Mouse (Mus musculus) 3134 (cell line): ENCODE measurements around the gene Flt3.

Experiments used
- DNase-seq: peaks from one replicate; pipeline ENCODE4 v3.0.0-alpha.2; 2011; ENCODE audit warnings: low spot score; ENCODE audit not compliant: insufficient read length; ENCODE audit errors: extremely low read depth

Gene Flt3

DNA sequence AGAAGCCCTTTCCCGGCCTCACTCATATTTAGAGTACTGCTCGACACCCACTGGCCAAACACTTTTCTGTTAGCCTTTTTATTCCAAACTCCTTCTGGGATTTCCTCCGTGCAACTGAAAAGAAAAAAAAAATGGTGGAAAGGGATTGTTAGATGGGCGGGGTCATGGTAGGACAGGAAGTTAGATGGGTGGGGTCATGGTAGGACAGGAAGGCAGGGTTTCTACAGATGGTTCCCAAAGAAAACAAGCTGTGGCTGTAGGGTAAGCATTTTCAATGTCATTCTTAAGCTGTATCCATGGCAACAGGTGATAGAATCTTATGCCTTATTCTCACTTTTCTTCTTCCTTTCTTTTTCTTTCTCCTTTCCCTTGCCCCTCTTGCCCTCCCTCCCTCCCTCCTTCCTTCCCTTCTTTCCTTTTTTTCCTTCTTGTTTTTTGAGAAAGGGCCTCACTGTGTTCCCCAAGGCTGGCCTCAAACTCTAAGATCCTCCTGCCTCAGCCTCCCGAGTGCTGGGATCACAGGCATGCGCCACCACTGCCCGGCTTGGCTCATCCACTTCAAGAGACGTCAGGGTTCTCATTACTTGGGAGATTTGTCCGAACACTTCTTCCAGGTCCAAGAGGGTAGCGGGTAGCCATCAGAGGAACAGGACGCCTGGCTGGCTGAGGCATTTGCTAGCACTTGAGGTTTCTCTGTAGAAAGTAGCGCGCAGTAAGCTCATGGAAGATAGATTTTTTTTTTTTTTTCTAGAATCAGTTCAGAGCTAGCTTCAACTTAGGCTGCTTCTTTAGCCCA is 43.8 kb downstream of the Flt3 start:
- DNase-seq, result no peak

DNA sequence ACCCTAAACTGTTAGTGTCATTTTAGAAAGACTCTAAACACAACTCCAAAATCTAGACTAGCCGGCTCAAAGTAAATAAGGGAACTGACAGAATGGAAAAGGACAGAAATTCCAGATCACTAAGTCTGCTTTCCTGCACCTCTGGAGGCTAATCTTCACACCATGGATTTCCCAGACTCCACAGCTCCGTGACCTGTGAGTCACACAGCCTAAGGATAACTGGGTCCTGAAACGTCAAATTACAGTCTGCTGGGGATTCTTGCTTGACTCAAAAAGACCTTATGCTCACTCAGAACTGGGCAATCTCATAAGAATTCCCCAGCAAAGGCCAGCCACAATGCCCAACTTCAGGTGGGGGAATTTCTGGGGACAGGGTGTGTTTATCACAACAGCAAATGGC is 44.5 kb downstream of the Flt3 start:
- DNase-seq, result no peak

DNA sequence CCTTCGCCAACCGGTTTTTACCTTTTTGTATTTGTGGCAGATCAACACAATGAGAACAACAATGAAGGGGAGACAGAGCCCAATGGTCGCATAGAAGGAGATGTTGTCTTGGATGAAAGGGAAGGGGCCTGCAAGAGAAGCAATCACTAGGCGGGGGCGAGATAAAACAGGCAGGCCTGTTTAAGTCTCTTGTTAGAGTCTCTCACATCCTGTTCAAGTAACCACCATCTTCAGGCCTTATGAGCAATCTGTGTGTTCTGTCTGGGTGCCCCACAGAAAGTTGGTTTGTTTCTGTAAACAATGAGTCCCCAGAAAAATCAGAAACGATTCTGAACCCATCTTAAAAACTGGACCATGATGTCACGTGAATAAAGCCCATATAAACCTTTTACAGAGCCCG is 45.3 kb downstream of the Flt3 start:
- DNase-seq, result no peak

DNA sequence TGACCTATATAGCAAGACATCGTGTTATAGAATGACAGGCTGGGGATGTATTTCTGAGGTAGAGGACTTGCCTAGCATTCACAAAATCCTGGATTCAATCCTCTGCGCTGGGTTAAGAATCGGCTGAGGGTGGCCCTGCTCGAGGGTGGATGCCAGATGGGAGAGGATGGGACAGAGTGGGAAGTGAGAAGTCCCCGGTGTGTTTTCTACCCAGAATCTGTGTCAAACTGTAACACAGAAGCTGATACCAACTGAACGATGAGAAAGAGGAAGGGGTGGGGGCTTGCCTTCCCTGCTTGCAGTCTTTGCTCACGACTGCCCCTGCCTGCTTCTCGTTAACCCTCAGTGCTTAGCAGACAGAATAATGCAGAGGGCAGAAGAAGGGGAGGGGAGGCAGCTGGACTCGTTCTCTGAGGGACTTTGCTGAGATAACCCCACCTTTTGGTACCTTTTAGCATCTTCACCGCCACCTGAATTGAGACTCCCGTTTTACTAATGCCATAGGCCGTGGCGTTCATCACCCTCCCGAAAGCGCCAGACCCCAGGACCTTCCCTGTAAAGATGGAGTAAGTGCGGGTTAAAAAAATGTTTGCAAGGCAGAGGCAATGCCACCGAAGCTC is 46.0 kb downstream of the Flt3 start:
- DNase-seq, result no peak

DNA sequence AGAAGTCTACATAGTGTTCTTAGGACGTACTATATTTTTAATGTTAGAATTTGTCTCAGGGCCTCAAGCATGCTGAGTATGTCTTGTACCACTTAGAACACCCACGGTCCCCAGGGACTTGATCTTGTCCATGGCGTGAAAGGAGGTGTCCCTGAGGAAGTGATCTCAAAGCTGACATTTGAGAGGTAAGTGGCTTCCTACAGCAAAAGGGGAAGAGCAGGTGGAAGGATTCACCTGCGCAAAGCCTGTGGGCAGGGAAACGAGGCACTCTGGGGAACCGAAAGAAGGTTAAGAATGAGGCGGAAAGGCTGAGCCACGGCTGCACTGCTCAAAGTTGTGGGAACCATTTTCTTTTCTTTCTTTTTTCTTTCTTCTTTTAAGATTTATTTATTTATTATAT is 48.4 kb downstream of the Flt3 start:
- DNase-seq, result no peak

DNA sequence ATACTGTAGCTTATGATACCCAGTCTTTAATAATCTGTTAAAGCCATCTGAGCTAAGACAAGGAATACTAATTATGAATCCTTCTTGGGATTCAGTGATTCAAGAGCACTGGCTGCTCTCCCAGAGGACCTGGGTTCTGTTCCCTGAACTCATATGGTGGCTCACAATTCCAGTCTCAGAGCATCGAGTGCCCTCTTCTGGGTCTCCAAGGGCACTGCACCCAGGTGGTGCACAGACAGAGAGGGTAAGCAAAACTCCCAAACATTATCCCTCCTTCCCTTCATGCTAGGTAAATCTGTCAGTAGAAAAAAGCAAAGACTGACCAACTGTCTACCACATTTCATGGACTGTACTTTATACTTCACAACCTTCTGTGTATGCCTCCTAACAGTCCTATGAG is 54.3 kb downstream of the Flt3 start:
- DNase-seq, result no peak

DNA sequence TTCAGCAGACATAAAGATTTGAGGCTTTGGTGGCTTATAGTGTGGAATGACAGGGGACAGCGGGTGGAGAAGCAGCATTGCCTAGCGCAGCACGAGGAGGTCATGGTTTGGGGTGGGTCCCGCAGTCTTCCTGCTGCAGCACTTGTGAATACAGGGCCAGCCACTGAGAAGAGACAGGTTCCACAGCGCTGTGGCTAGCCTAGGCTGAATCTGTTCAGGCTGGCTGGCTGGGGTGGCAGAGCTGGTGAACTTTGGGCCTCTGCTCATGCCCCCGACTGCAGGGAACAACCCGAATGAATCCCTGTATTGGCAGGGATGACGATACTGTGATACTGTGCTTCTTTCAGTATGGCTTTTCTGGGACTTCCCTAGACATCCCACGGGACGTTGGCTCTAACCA is 56.4 kb downstream of the Flt3 start:
- DNase-seq, result no peak

DNA sequence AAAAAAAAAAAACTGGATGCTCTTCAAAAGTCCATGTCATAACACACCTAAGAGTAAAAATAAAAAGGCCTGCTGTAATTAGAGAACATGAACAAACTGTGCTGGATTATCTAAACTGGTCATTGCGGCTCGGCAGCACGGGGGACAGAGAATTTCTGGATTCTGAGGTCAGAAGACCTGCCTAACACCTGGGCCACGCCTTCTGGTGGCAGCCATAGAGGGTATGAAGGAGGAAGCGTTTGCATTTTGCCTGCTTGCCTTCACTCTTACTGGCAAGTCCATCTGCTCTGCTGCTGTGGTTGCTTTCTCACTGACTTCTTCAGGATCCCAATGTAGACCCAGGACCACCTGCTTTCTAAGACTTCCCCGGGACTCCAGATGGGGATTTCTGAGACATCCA is 57.4 kb downstream of the Flt3 start:
- no peak for DNase-seq

DNA sequence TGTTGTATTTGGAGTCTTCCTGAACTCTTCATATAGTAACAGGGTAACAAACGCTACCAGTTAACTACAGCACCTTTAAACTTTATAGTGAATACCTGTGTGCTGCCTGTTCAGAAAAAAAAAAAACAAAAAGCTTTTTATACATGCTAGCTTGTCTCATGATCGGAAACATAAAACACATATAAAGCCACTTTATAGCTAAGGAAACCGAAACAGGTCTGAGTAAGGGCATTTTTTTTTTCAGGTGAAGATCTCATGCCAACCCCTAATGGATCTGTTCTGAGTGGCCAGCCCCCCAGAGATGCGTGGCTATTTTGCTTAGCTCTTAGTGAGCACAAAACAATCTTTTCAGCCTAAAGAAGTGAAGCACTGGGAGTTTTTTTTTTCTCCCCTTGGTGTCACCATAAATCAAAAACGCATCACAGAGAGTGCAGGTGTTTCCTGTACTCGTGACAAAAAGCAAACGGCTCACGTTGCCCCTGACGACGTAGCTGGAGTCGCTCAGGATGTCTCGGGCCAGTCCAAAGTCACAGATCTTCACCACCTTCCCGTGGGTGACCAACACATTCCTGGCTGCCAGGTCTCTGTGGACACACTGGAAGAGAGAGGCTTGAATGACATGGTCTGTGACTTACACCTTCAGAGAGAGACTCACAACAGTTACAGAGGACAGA is 59.4 kb downstream of the Flt3 start:
- DNase-seq, result no peak

DNA sequence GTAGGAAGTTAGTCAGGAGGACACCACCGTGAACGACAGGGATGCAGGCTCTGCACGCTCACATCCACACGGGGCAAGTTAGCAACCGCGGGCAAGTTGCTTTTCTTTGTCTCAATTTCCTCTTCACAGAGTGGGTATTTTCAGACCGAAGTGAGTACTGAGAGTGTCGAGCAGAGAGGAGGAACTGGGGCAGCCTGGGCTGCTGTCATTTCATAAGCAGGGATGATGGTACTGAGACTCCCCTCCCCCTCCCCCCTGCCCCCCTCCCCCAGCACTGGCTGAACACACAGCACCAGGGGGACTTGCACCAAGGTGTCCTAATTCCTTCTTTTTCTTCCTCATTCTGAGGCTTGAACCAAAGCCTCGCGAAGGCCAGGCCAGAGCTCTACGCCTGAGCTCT is 60.7 kb downstream of the Flt3 start:
- DNase-seq, result no peak

DNA sequence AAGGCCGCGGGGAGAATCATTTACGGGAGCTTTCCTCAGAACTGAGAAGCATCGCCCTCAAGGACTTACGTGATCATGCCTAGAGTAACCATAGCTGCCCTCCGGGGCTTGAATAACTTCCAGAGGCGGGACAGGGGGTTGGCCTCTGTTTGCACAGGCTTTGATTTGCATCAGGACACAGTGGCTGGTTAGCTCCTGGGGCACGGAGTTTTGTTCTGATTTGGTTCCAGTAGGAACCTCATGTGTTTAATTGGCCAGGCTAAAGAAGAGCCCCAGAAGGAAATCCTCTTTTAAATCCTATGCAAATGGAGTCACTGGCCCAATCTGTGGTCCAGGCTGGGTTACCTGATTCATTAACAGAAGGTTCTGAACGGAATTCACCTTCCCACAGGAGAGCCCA is 61.3 kb downstream of the Flt3 start:
- DNase-seq, result no peak

DNA sequence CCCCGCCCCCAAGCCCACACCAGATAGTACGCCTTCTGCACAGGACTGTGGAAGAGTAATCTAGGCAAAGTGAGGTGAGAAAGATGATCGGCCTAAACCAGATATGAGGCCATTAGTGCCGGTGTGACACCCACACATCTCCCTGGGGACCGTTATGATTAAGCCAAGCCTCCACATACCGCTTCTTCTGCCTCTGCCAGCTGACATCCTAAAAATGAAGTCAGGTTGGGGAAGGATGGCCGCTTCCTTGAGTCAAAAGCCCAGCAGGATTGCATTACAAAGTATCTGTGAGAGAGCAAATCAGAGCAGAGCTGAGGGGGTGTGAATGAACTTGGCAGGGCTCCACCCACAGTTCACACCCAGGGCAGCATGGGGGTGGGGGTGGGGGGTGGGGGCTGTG is 67.6 kb downstream of the Flt3 start:
- DNase-seq, result no peak

DNA sequence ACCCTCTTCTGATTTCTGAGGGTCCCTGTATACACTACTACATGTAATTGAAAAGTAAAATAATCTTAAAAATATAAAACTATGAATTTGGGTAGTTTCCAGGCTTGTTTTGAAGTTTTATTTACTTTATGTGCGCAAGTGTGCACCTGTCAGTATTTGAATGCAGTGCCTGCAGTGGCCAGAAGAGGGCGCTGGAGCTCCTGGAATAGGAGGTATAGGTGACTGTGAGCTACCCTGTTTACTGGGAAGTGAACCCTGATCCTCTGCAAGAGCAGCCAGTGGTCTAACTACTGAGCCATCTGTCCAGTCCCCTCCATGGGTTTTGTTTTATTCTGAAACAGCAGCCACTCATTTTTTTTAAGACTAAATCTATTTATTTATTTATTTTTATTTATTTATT is 68.7 kb downstream of the Flt3 start:
- no peak for DNase-seq

DNA sequence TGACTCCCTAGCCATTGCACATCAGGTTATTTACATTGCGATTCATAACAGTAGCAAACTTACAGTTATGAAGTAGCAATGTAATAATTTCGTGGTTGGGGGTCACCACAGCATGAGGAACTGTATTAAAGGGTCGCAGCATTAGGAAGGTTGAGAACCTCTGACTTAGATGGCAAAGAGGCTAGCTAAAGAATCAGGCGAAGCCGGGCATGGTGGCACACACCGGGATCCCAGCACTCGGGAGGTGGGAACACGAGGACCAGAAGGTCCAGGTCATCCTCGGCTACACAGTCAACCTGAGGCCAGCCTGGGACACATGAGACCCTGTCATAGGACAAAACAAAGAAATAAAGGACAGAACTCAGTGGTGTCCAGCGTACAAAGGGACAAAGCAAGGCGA is 70.3 kb downstream of the Flt3 start:
- no peak for DNase-seq

DNA sequence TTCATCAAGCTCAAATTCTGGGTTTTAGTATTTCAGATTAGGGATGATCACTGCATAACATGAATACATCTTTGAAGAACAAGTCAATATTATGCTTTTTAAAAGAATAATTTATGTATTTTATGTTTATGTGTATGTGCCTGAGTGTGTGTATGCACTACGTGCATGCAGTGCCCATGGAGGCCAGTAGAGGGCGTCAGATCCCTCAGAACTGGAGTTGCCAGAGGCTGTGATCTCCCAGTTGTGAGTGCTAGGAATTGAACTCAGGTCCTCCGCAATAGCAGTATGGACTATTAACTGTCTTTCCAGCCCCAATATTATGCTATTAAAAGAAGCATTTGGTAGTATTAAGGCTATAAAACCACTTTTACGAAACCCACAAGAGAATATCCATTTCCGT is 72.7 kb downstream of the Flt3 start:
- DNase-seq, result no peak

DNA sequence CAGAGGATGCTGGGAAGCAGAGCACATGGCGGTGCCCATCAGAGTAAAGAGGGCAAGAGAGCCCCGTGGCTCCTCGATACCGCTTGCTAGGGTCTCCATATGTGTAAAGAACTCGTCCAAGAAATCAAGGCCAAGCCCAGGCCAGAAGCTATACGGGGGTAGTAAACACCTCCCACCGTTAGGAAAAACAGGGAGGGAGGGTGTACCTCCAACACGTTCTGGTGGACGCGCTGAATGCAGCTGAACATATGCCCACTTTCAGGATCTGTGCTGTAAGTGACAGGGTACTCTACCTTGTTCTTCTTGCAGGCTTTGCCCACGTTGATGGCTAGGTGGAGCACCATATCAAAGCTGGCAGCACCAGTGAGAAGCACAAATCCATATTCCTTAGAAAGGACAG is 74.4 kb downstream of the Flt3 start:
- no peak for DNase-seq

DNA sequence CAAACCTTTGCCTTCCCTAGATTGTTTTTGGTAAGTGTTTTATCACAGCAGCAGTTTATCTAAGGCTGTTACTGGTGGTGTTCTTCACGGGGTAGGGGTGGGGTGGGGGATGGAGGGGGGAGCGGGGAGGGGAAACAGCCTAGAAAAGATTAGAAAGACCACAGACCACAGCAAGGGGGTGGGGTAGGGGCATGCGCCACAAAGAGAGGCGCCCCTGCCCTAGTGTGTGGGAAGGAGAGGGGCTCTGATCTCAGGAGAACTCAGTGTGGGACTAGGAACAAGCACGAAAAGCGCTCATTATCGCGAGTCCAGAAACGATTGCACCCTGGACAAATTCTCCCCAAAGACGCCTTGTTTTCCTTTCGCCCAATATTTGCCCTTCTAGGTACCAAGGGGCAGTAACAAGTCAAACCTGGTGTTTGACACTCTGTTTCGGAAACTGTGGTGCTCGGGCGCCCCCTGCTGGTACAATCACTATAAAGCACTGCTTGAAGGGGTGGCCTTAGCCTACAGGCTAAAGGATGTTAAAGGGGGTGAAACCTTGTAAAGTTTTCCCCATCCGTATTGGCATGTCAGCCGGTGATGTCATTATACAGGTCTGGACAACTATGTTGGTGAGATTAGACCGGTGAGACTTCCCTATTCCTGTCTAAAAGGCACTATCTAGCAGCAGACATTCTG is 76.9 kb downstream of the Flt3 start:
- DNase-seq, result peak; percentile 15

DNA sequence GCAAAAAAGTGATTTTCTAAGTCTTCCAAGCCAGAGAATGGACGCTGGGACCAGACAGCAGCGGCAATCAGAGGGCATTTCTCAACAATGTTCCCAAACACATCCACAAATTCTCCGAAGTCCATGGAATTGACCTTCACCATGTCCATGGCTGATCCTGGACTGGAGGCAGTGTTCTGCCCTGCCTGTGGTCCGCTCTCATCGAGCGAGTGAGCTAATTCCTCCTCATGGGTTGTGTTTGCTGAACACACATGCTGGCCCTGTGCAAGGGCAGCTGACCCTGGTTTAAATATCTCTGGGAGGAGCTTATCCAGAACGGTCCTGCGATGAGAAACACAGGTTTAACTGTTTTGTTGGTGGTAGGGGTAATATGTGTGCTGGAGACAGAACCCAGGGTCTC is 78.1 kb downstream of the Flt3 start, which contains the start of gene Urad:
TSS of gene Urad (minus strand) at position 258 of the 400 bp plus-strand sequence.
- DNase-seq, result no peak

DNA sequence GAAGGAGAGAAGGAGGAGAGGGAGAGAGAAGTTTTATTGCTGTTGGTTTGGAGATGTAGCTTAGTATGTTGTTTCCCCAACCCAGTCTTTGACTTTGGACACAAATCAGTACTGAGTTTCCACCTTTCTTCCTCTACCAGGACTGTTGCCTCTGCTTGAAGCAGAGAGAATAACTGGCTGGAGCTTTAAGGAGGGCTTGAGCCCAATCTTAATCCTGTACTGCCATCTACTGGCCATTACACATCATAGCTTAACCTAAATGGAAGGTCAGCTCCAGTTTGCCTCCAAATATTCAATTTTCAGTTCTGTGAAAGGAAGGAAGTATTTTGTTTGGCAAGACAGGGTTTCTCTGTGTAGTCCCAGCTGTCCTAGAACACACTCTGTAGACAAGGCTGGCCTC is 80.6 kb downstream of the Flt3 start:
- DNase-seq, result peak; percentile 16

DNA sequence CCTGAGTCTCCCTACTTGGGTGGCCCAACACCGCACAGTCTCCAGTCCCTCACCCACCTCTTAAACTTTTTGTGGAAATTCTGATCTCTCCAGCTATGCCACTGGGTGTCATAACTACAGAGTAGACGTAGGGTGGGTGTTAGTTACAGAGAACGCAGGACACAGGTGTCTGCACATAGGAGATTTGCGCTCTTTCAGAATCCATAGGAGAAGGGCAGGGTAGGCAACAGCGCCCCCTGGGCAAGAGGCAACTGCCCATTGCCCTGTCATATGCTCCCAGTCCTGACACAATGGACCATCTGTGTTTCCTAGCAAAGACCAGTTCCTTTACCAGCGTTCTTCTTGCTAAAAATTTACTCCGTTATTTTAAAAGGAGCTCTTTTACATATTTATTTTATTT is 82.3 kb downstream of the Flt3 start:
- no peak for DNase-seq

DNA sequence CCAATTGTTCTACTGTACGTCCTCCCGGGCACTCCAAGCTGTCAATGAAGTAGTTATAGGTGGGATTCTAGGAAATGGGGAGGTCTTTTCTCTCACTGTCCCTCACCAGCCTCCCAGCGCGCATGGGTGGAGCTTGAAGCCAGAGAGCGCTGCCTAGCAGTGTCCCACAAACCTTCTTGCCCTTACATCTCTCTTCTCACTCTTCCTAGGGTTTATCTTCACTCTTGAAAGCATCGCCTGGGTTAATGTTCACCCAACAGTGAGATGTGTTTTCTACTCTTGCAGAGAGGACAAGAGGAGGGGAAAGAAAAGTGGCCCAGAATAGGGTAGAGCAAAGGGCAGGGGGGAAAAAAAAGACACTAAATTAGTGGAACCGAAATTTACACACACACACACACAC is 83.0 kb downstream of the Flt3 start:
- DNase-seq, result no peak
